Mouse (Mus musculus): ENCODE results near the gene Mtmr4. TPM values are rescaled to one million over a fixed set of nuclear protein-coding genes. Genes with fewer than 3 reads are reported as not detected.

Mtmr4 gene
- polyA plus RNA-seq (2017; shearing (Covaris generic)) = 10 to 100 TPM; 26.7 to 34.1 TPM

GRCm38 (mm10) chr11:87591526-87592353 lies at the start of gene Mtmr4:
Gene Mtmr4 (plus strand): TSS chr11:87592162.

GRCm38 (mm10) chr11:87566501-87566900 lies 25.5 kb upstream of the Mtmr4 start, which contains the start of gene Gm11492:
Gene Gm11492 (plus strand): TSS chr11:87566653.

GRCm38 (mm10) chr11:87568255-87568953 lies 23.6 kb upstream of the Mtmr4 start, which contains the start of gene Sept4:
Gene Sept4 (plus strand): TSS chr11:87568903.

DNA sequence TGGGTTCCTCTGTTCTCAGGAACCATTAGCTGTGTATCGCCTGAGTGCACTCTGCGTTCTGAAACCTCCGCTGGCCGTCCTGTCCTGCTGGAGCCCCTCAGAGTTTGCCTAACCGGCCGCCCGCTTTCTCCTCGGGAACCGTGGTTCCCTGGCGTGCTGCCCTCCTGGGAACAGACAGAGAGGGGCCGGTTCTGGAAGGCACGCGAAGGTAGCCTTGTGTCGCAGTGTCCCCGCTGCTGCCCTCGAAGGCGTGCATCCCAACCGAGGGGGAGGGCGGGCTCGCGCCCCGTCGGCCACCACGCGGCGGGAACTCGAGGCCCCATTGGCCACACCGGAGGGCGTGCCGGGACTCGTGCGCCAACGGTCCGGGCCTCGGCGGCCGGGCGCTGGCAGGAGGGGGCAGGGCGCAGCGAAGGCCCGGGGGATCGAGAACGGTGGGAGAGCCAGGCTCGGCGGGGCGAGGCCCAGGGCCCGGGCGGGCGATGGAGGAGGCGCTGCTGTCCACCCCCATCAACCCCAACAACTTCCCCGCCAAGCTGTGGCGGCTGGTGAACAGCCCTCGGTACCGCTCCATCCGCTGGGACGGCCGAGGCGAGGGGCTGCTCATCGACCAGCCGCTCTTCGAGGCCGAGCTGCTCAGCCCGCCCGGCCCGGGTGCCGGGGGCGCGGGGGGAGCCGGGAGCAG lies 25.0 kb downstream of the Mtmr4 start, which contains the start of gene Hsf5:
Gene Hsf5, plus strand, starts transcription at position 375 of the 685 bp plus-strand sequence.

DNA sequence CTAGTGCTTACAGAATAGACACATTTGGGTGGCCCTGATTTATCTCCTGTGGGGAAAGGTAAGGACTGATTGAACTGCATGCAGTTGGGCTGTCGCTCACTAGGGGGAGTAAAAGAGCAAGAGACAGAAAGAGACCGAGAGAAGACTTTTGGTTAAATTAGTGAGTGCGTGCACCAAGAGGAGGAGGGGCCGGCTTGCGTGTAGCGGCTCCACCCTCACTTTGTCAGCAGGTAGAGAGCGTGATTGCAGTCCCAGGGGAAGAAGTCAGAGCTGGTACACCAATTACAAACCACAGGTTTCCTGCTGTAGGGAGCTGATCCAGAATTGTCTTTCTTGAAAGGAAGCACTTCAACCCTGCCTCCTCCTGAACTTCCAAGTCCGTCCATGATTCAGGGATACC lies 70.4 kb downstream of the Mtmr4 start, which contains the start of gene Rnf43:
Gene Rnf43, plus strand, starts transcription at position 316 of the 400 bp plus-strand sequence.

Other genes with a start within 250 kb of the Mtmr4 start
- 1 to 10 TPM in 1 of 2 experiments, under 1 TPM in 1; 0.19 to 3.0 TPM for gene Ppm1e, start 233.1 kb upstream of the Mtmr4 start, polyA plus RNA-seq (2017; shearing (Covaris generic))
- gene Rad51c, start 187.2 kb upstream of the Mtmr4 start, polyA plus RNA-seq (2017; shearing (Covaris generic)) = 1 to 10 TPM in 1 of 2 experiments, under 1 TPM in 1; 0.30 to 2.4 TPM
- under 1 TPM; 0.18 to 0.39 TPM for gene Tex14, start 187.1 kb upstream of the Mtmr4 start, polyA plus RNA-seq (2017; shearing (Covaris generic))
- not detected for gene Gm11492, start 25.5 kb upstream of the Mtmr4 start, polyA plus RNA-seq (2017; shearing (Covaris generic))
- 1 to 10 TPM; 1.3 to 6.0 TPM for gene Sept4, start 23.3 kb upstream of the Mtmr4 start, polyA plus RNA-seq (2017; shearing (Covaris generic))
- gene Hsf5, start 25.0 kb downstream of the Mtmr4 start, polyA plus RNA-seq (2017; shearing (Covaris generic)) = under 1 TPM; 0.10 to 0.66 TPM
- 10 to 100 TPM; 42.6 to 79.4 TPM for gene Rnf43, start 70.6 kb downstream of the Mtmr4 start, polyA plus RNA-seq (2017; shearing (Covaris generic))
- gene Supt4a, start 145.4 kb downstream of the Mtmr4 start, polyA plus RNA-seq (2017; shearing (Covaris generic)) = 100 to 1,000 TPM; 376 to 391 TPM
- 10 to 100 TPM; 13.4 to 17.8 TPM for gene Tspoap1, start 168.4 kb downstream of the Mtmr4 start, polyA plus RNA-seq (2017; shearing (Covaris generic))
- gene Mpo, start 201.4 kb downstream of the Mtmr4 start, polyA plus RNA-seq (2017; shearing (Covaris generic)) = 1 to 10 TPM in 1 of 2 experiments, under 1 TPM in 1; 0.87 to 4.1 TPM
- 10 to 100 TPM in 1 of 2 experiments, 1 to 10 TPM in 1; 2.0 to 13.4 TPM for gene Lpo, start 236.1 kb downstream of the Mtmr4 start, polyA plus RNA-seq (2017; shearing (Covaris generic))